Mouse (Mus musculus) thymus, adult 2 months (tissue): ENCODE measurements at regions not wholly inside any gene's neighbourhood (a gene's known extent, or its start where the extent isn't known, plus 50 kb on each side); places are given as distances from the start of the nearest gene placed in this dataset.

Experiments
- DNase-seq: peaks from one replicate; pipeline ENCODE4 v3.0.0; 2021
- H3K27ac ChIP-seq: fragments of 200-500 bp; 2 replicates; pipeline ENCODE4 v1.5.1; 2012; ENCODE audit warnings: low read length, control low read depth; ENCODE audit not compliant: control insufficient read depth, insufficient read depth
- H3K27me3 ChIP-seq: fragments of 200-500 bp; 2 replicates; pipeline ENCODE4 v1.6.1; 2012; ENCODE audit warnings: mild to moderate bottlenecking, low read length, moderate library complexity, mixed read lengths; ENCODE audit not compliant: control insufficient read depth, insufficient read depth
- H3K36me3 ChIP-seq: fragments of 200-500 bp; 2 replicates; pipeline ENCODE4 v1.6.1; 2012; ENCODE audit warnings: mild to moderate bottlenecking, low read length, moderate library complexity; ENCODE audit not compliant: control insufficient read depth, insufficient read depth
- H3K4me1 ChIP-seq: fragments of 200-500 bp; replicated peaks from 2 replicates; pipeline ENCODE4 v1.6.1; 2012; ENCODE audit warnings: low read length; ENCODE audit not compliant: control insufficient read depth, insufficient read depth
- H3K4me3 ChIP-seq: fragments of 200-500 bp; 2 replicates; pipeline ENCODE4 v1.5.1; 2012; ENCODE audit warnings: mild to moderate bottlenecking, low read length, control low read depth, moderate library complexity; ENCODE audit not compliant: control insufficient read depth, insufficient read depth
- CTCF ChIP-seq: fragments of 200-500 bp; IDR thresholded peaks from 2 replicates; pipeline ENCODE4 v1.5.1; 2012; ENCODE audit warnings: mild to moderate bottlenecking, control low read depth, low read length, moderate library complexity, borderline replicate concordance; ENCODE audit not compliant: control insufficient read depth, poor library complexity, insufficient read depth; ENCODE audit errors: extremely low read depth
- POLR2A ChIP-seq: fragments of 200-500 bp; IDR thresholded peaks from 2 replicates; pipeline ENCODE4 v1.6.1; 2012; ENCODE audit warnings: mild to moderate bottlenecking, low read length, control low read depth, moderate library complexity; ENCODE audit not compliant: control insufficient read depth, poor library complexity, insufficient read depth; ENCODE audit errors: extremely low read depth
- WGBS: fragments of 180-500 bp; shearing (Covaris S2); methylation state at CpG from one replicate; pipeline ENCODE4 v1.1.7; 2018; 5-methylcytosine and 5-hydroxymethylcytosine counted together

DNA sequence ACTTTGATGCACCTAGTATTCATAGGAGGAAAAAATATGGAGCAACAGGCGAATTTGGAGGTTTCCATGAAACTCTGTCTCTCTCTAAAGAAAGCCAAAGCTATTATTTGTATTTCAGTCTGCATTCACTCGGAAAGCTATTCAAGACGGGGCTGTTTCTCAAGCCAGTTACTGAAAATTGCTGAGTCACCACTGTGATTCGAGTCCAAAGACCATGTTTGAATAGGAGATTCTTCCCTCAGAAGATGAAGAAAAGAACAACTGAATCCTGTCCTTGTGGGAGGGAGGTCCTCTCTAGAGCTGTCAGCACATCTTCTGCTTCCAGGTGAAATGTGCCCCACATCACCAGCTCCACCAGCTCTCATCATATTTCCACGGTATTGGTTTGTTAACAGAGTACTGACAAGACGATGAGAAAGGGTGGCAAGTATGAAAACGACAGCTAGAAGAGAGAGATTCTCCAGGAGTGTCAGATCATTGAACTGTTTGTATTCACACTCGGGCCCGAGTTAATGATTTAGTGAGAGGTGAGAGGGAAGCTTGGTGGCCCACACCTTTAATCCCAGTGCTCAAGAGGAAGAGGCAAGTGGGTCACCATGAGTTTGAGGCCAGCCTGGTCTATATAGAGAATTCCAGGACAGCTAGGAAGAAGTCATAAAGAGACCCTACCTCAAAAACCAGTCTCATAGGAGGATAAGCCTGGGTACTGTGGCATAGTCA lies 335.3 kb downstream of the Sox9 start:
- H3K4me3 ChIP-seq = no peak overlapping the region
- H3K27ac ChIP-seq = no peak overlapping the region
- no peaks in the 10 kb centered on the region for H3K36me3 ChIP-seq
- TF ChIP-seq CTCF = no peak
- TF ChIP-seq POLR2A = no peak
- 91% methylated on average over 9 of the region's 9 CpGs for WGBS
- H3K27me3 ChIP-seq = no peaks in the 10 kb centered on the region
- DNase-seq = no peak
- H3K4me1 ChIP-seq = no peaks in the 10 kb centered on the region

DNA sequence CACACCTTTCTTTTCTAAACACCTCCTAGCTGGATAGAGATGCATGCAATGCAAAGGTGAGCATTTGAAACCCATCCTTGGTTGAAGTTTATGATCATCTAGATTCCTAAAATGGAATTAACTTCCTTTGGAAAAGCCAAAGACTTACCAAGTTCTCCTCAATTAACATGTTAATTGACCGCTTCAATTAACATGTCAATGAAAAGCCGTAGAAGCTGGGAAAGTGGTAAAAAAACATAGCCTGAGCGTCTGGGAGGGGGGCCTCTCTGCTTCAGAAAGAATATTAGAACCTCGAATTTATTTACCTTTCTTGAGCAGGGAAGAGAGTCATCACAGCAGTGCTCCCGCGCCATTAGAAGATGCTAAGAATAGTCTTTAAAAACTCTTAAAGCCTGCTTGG lies 338.5 kb downstream of the Sox9 start:
- TF ChIP-seq CTCF (no peak), POLR2A (no peak)
- Histone ChIP-seq H3K4me3 (no peak overlapping the region), H3K27me3 (no peaks in the 10 kb centered on the region), H3K36me3 (no peaks in the 10 kb centered on the region), H3K27ac (no peak overlapping the region), H3K4me1 (no peaks in the 10 kb centered on the region)
- WGBS = 88% methylated on average over 6 of the region's 6 CpGs
- no peak for DNase-seq

DNA sequence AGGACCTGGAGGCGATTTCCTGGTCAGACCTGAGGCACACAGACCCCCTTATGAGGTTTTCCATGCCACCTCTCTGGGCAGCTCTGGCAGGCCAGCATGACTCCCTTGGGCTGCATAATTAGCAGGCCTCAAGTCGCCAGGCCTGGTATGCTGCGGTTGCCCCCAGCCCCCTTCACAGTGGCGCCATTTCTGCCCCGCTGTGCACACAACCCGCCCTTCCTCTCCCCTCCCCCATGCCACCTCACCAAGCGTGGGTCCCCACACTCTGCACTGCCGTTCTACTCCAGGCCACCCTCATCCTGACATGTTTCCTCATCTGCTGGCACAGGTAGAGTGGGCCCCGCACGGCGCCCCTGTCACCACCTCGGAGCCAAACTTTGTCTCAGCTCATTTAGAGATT lies 339.3 kb downstream of the Sox9 start:
- WGBS = 90% methylated on average over 12 of the region's 12 CpGs
- H3K27ac ChIP-seq = no peak overlapping the region
- H3K27me3 ChIP-seq = no peaks in the 10 kb centered on the region
- TF ChIP-seq CTCF = no peak
- TF ChIP-seq POLR2A = no peak
- no peak for DNase-seq
- no peaks in the 10 kb centered on the region for H3K4me1 ChIP-seq
- H3K36me3 ChIP-seq = no peaks in the 10 kb centered on the region
- no peak overlapping the region for H3K4me3 ChIP-seq

DNA sequence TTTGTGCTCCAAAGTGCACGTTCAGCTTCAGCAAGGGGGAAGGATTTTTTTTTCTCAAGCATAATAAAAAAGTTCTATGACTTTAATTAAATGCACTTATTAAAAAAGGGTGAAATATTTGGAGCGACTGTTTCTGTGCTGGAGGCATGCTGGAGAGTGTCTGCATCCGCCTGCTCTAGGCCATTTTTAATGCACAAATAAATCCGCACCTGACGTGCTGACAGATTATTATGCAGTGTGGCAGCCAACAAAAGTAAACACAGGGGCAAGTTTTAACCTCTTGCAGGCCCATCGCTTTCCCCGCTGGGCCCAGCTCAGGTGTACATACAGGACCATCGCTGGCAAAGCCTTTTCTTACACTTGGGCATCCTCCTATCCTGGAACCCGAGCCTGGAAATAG lies 340.1 kb downstream of the Sox9 start:
- no peak for DNase-seq
- WGBS = 95% methylated on average over 9 of the region's 9 CpGs
- TF ChIP-seq POLR2A (no peak), CTCF (no peak)

DNA sequence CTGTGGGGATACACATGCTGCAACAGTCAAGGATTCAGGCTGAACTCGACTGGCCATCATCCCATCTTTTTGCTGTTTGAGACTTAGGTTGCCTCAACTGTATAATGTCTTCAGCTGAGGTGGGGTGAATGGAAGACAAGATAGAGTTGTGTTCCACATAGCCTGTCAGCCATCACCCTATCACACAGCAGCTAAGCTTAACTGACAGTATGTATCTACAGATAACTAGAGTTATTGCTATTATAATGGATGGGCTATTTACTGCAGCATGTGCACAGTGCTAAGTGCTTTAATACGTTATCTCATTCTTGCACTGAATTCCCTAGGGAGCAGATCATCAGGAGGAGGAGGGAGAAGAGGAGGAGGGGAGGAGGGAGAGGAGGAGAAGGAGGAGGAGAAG lies 340.9 kb downstream of the Sox9 start:
- TF ChIP-seq CTCF (no peak), POLR2A (no peak)
- 89% methylated on average over 2 of the region's 2 CpGs for WGBS
- no peak for DNase-seq
- H3K27me3 ChIP-seq = no peaks in the 10 kb centered on the region
- H3K36me3 ChIP-seq = no peaks in the 10 kb centered on the region
- no peaks in the 10 kb centered on the region for H3K4me1 ChIP-seq
- H3K4me3 ChIP-seq = no peak overlapping the region
- no peak overlapping the region for H3K27ac ChIP-seq

More for the DNA sequence above, 340.1 kb downstream of the Sox9 start:
- Histone ChIP-seq H3K27me3 (no peaks in the 10 kb centered on the region), H3K36me3 (no peaks in the 10 kb centered on the region), H3K4me1 (no peaks in the 10 kb centered on the region), H3K27ac (no peak overlapping the region), H3K4me3 (no peak overlapping the region)

DNA sequence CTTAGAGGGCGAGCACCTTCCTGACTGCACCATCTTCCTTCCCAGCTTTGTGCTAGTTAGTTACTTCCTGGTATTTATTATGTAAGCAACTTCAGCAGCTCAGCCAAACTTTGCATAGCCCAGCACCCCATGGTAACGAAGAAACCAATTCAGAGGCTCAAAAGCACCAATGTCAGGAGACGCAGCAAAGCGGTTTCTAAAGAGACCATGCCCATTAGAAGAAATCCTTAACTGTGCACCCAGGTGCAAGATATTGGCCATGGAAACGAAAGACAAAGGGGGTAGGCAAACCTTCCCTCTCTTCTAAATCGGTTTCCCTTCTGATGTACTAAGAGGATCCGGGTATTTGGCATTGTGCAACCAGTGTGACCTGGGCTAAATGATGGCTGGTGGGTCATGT lies 343.8 kb downstream of the Sox9 start:
- DNase-seq = no peak
- no peaks in the 10 kb centered on the region for H3K27me3 ChIP-seq
- H3K36me3 ChIP-seq = no peaks in the 10 kb centered on the region
- WGBS = 96% methylated on average over 7 of the region's 7 CpGs
- no peaks in the 10 kb centered on the region for H3K4me1 ChIP-seq
- no peak overlapping the region for H3K27ac ChIP-seq
- no peak overlapping the region for H3K4me3 ChIP-seq
- TF ChIP-seq CTCF = no peak
- TF ChIP-seq POLR2A = no peak

DNA sequence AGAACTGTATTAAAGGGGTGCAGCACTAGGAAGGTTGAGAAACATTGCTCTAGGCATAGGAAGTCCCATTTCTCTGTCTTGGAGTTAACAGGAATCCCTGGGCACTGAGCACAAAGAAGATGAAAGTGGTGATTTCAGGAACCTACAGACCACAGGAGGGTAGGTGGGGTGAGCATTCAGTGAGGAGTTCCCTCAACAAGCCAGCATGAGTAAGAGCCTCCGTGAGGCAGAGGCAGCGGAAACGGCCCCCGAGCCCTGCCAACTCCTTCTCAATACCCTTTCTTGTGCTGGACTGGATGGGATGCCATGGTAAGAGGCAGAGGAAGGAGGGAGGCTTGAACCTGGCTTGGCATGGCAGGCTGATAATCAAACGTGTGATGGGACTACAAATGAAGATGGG lies 347.2 kb downstream of the Sox9 start:
- DNase-seq = no peak
- Histone ChIP-seq H3K4me1 (no peaks in the 10 kb centered on the region), H3K27ac (no peak overlapping the region), H3K4me3 (no peak overlapping the region), H3K27me3 (no peaks in the 10 kb centered on the region), H3K36me3 (no peaks in the 10 kb centered on the region)
- no peak for TF ChIP-seq POLR2A
- no peak for TF ChIP-seq CTCF
- WGBS = 75% methylated on average over 5 of the region's 5 CpGs

DNA sequence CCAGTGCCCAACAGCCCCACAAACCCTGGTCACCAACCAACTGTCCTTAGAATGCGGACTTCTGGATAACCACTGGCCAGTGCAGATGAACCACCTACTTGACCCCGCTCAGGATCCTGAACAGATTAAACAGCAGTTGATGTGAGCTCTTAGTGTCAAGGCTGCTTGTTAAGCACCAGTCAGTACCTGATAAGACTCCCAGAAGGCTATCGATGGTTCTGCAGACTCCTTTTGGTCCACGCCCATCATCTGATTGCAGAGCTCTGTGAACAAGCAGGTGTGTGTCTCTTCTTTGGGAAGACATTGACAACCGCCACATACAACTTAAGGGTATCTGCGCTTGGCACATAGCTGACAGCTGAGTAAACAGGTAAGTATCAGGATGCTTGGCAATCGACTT lies 348.0 kb downstream of the Sox9 start:
- no peaks in the 10 kb centered on the region for H3K27me3 ChIP-seq
- H3K4me3 ChIP-seq = no peak overlapping the region
- 97% methylated on average over 7 of the region's 7 CpGs for WGBS
- no peak for DNase-seq
- TF ChIP-seq CTCF (no peak), POLR2A (no peak)
- no peaks in the 10 kb centered on the region for H3K36me3 ChIP-seq
- no peak overlapping the region for H3K27ac ChIP-seq
- no peaks in the 10 kb centered on the region for H3K4me1 ChIP-seq
